Mouse (Mus musculus) adrenal gland, adult 10 weeks (tissue): ENCODE data around the gene L2hgdh. TPM values are rescaled to one million over a fixed set of nuclear protein-coding genes. Genes with fewer than 3 reads are reported as not detected.

ENCODE experiments used
- polyA plus RNA-seq: library from polyadenylated mRNA; stranded (reverse); fragments of 350-450 nt; fragmentation: Illumina TruSeq; extraction: RNeasy Lipid Tissue Mini Kit (QIAGEN cat#74804); gene quantifications from one replicate; pipeline ENCODE4 v1.2.3, GENCODE M21; 2014; ENCODE audit warnings: low read depth, low replicate concordance

Gene L2hgdh
- 30.4 TPM for polyA plus RNA-seq

GRCm38 (mm10) chr12:69724711-69725460 lies at the start of gene L2hgdh, which contains the start of gene Atp5s:
L2hgdh (minus strand) TSS chr12:69724873.
Atp5s (plus strand) TSS chr12:69724950.

GRCm38 (mm10) chr12:69681566-69682061 lies 43.1 kb downstream of the L2hgdh start, which contains the start of gene Sos2:
Sos2 (minus strand) TSS chr12:69681852.

Other genes starting within 250 kb of the L2hgdh start
- 22.0 TPM for gene Vcpkmt, start 141.8 kb downstream of the L2hgdh start, polyA plus RNA-seq
- gene Sos2, start 43.0 kb downstream of the L2hgdh start, polyA plus RNA-seq = 119 TPM
- gene Atp5s, start 77 bp upstream of the L2hgdh start, polyA plus RNA-seq = 42.5 TPM
- gene Cdkl1, start 66.4 kb upstream of the L2hgdh start, polyA plus RNA-seq = 1.4 TPM
- 9.6 TPM for gene Atl1, start 167.7 kb upstream of the L2hgdh start, polyA plus RNA-seq
- 71.6 TPM for gene Map4k5, start 168.3 kb upstream of the L2hgdh start, polyA plus RNA-seq